Mouse (Mus musculus) midbrain, embryonic 11.5 days (tissue): ENCODE results near the gene Zfp867. TPM values are rescaled to one million over a fixed set of nuclear protein-coding genes. Genes with fewer than 3 reads are reported as not detected.

Source experiments
- ATAC-seq: fragments of 200-750 bp; cut with Nextera tagmentation; 2 replicates; pipeline ENCODE4 v1.8.0; 2017; ENCODE audit warnings: moderate TSS enrichment, moderate library complexity; ENCODE audit not compliant: low FRiP score
- DNase-seq: peaks from one replicate; pipeline ENCODE4 v3.0.0; 2015; ENCODE audit warnings: low spot score; ENCODE audit errors: missing footprints
- H3K27ac ChIP-seq: fragments of 300-500 bp; sonication (generic); 2 replicates; pipeline ENCODE4 v1.5.1; 2014; ENCODE audit warnings: low read depth, low read length
- H3K27me3 ChIP-seq: fragments of 300-500 bp; sonication (generic); 2 replicates; pipeline ENCODE4 v1.6.1; 2014; ENCODE audit warnings: mild to moderate bottlenecking, low read length, moderate library complexity, mixed read lengths; ENCODE audit not compliant: control insufficient read depth, insufficient read depth
- H3K36me3 ChIP-seq: fragments of 300-500 bp; sonication (generic); 2 replicates; pipeline ENCODE4 v1.6.1; 2014; ENCODE audit warnings: mild to moderate bottlenecking, low read length, moderate library complexity, mixed read lengths; ENCODE audit not compliant: control insufficient read depth, insufficient read depth
- H3K4me1 ChIP-seq: fragments of 300-500 bp; sonication (generic); 2 replicates; pipeline ENCODE4 v1.6.1; 2014; ENCODE audit warnings: low read length; ENCODE audit not compliant: control insufficient read depth, insufficient read depth
- H3K4me2 ChIP-seq: fragments of 300-500 bp; sonication (generic); 2 replicates; pipeline ENCODE4 v1.6.1; 2014; ENCODE audit warnings: mild to moderate bottlenecking, moderate library complexity
- H3K4me3 ChIP-seq: fragments of 300-500 bp; sonication (generic); 2 replicates; pipeline ENCODE4 v1.5.1; 2014; ENCODE audit warnings: low read depth, low read length
- H3K9ac ChIP-seq: fragments of 300-500 bp; sonication (generic); 2 replicates; pipeline ENCODE4 v1.6.1; 2014; ENCODE audit warnings: low read length
- H3K9me3 ChIP-seq: fragments of 300-500 bp; sonication (generic); 2 replicates; pipeline ENCODE4 v1.6.1; 2016; ENCODE audit warnings: low read length; ENCODE audit not compliant: control insufficient read depth
- WGBS: fragments of 180-500 bp; shearing (Covaris S2); extraction: QIAGEN DNeasy Blood & Tissue Kit; methylation state at CpG from one replicate; pipeline ENCODE4 v1.1.7; 2014; 5-methylcytosine and 5-hydroxymethylcytosine counted together
- polyA plus RNA-seq: library from polyadenylated mRNA; unstranded; fragments of >200 nt; fragmentation: Nextera tagmentation; extraction: Ambion mirVana; gene quantifications from 2 replicates; pipeline ENCODE4 v1.2.1, GENCODE M21; 2014

Gene Zfp867
- polyA plus RNA-seq, 1 experiment from 2014 or later, result 11.4 TPM

DNA sequence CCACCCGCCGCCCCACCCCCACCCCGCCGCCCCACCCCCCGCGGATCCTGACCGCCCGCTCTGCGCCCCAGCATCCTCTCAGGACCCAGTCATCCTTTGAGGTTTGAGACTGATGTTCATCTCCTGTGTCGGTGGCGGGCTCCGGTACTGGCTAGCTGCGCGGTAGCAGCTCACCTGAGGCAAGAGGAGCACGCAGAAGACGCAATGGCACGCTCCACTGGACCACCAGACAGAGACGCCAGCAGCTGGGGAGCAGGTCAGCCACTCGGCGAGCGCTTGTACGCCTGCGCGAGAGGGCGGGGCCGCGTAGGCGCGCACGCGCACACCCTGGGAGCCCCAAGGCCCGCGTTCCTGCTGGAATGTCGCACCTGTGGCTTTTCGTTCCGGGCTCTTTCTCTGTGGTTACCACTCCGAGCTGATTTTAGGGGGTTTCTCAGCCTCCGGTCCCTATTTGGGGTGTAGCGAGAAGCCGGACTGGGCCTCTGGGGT is 22.5 kb downstream of the Zfp867 start, which contains the start of gene Jmjd4:
Jmjd4 (plus strand) TSS at position 305 of the 489 bp plus-strand sequence.
- Histone ChIP-seq H3K9me3 (no peaks in the 10 kb centered on the region), H3K36me3 (0 out of 2 replicates have a peak, but pooled peaks cover 2% of the 10 kb centered on the region), H3K4me1 (peaks cover 7% of the 10 kb centered on the region), H3K4me2 (peak within 1 kb of the TSS; percentile 96), H3K27me3 (no peaks in the 10 kb centered on the region), H3K27ac (peak within 1 kb of the TSS; percentile 54), H3K9ac (peak within 1 kb of the TSS; percentile 85), H3K4me3 (peak within 1 kb of the TSS; percentile 83)
- ATAC-seq (peak; percentile 95), DNase-seq (peak; percentile 99)
- WGBS, result 0% methylated on average over 36 of the region's 40 CpGs

DNA sequence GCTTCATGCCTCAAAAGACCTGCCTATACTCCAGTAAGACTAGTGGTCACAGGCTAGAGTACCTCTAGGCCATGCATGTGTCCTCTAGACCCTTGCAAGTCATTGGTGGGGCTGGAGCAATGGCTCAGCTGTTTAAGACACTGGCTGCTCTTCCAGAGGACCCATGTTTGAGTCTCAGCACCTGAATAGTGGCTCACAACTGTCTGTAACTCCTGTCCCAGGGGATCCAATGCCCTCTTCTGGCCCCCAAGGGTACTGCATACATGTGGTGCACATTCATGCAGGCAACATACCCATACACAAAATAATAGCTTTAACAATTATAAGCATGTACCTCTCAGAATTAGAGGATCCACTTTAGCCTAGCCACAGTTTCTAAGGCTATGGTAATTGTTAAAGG is 29.2 kb downstream of the Zfp867 start:
- Histone ChIP-seq H3K9me3 (no peaks in the 10 kb centered on the region), H3K4me2 (no peak overlapping the region), H3K27ac (no peak overlapping the region), H3K27me3 (no peaks in the 10 kb centered on the region), H3K9ac (no peak overlapping the region), H3K4me1 (no peaks in the 10 kb centered on the region), H3K4me3 (no peak overlapping the region), H3K36me3 (peaks cover 2% of the 10 kb centered on the region; the same call in 1 of the 2 replicates)
- DNase-seq (no peak), ATAC-seq (no peak)

GRCm38 (mm10) chr11:59437954-59438353 is 34.3 kb downstream of the Zfp867 start:
- Histone ChIP-seq H3K27ac (no peak overlapping the region), H3K9me3 (no peaks in the 10 kb centered on the region), H3K4me3 (no peak overlapping the region), H3K27me3 (no peaks in the 10 kb centered on the region), H3K4me1 (no peaks in the 10 kb centered on the region), H3K36me3 (peaks cover 5% of the 10 kb centered on the region; the same call in 1 of the 2 replicates), H3K4me2 (no peak overlapping the region), H3K9ac (no peak overlapping the region)
- no peak for ATAC-seq
- WGBS, result 93% methylated on average over 12 of the region's 12 CpGs
- DNase-seq, result no peak

DNA sequence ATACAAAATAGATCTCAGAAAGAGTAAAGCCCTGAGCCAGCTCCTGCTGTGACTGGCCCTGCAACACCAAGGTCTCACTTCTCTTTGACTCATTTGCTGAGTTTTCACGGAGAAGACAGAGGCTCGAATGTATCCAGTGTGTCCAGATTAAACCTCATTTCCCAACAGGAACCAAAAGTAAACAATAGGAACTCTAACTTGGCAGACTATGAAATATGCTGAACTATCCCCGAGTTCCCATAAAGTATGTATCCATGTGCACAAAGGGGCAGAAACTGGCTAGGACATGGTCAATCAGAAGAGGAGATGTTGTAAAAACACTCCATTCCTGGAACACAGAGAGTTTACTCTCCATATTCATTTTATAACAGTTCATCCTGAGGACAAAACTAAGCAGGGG is 40.0 kb downstream of the Zfp867 start:
- Histone ChIP-seq H3K4me3 (no peak overlapping the region), H3K9ac (no peak overlapping the region), H3K4me2 (no peak overlapping the region), H3K9me3 (no peaks in the 10 kb centered on the region), H3K27me3 (no peaks in the 10 kb centered on the region), H3K27ac (no peak overlapping the region), H3K36me3 (peaks cover 3% of the 10 kb centered on the region; the same call in 1 of the 2 replicates), H3K4me1 (no peaks in the 10 kb centered on the region)
- DNase-seq (no peak), ATAC-seq (no peak)
- WGBS, result 80% methylated on average over 3 of the region's 3 CpGs

DNA sequence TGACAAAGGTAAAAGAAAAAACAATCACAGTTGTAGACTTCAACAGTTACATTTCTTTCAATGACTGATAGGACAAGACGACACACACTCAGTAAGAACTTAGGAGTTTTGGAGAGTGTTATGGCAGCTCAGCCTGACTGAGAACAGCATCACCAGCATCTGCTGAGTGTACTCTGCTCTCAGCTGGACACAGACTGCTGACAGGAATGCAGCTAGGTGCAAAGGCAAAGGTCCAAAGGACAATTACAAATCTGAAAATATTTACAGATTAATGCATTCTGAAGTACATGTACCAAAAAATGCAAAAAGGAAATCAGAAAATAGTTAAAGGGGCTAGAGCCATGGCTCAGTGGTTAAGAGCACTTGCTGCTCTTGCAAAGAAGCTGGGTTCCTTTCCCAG is 42.3 kb downstream of the Zfp867 start:
- Histone ChIP-seq H3K4me3 (no peak overlapping the region), H3K9ac (no peak overlapping the region), H3K27me3 (no peaks in the 10 kb centered on the region), H3K27ac (no peak overlapping the region), H3K9me3 (no peaks in the 10 kb centered on the region), H3K4me1 (no peaks in the 10 kb centered on the region), H3K4me2 (no peak overlapping the region), H3K36me3 (peaks cover 6% of the 10 kb centered on the region)
- DNase-seq (no peak), ATAC-seq (no peak)
- WGBS, result 91% methylated on average over 1 of the region's 1 CpGs

- no peak overlapping the region for H3K4me2 ChIP-seq
- no peaks in the 10 kb centered on the region for H3K27me3 ChIP-seq
- H3K36me3 ChIP-seq, result peaks cover 6% of the 10 kb centered on the region
- WGBS, result 91% methylated on average over 9 of the region's 9 CpGs
- H3K9me3 ChIP-seq, result no peaks in the 10 kb centered on the region
- H3K4me3 ChIP-seq, result no peak overlapping the region
- no peak overlapping the region for H3K27ac ChIP-seq
- no peak overlapping the region for H3K9ac ChIP-seq
- no peaks in the 10 kb centered on the region for H3K4me1 ChIP-seq
- DNase-seq (no peak), ATAC-seq (no peak)
Observed at GRCm38 (mm10) chr11:59428057-59428660, 44.1 kb downstream of the Zfp867 start.

DNA sequence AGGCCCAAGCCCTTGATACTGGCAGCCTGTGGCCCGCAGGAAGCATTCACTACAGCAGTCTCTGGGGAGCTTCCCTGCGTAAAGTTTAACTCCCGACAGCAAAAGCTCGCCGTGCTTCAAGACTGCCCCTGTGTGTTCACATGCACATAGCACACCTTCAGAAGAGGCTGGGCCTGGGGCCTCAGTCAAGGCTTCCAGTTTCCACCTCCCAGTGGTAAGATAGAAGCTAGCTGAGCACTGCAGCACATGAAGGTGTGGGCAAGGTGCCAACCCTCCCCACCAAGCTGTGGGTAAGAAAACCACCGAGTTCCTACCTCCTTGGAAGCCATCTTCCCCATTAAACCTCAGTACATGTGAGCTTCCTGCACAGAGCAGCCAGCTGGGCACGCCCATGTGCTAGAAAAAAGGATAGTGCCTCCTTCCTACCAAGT is 46.6 kb downstream of the Zfp867 start:
- no peak overlapping the region for H3K27ac ChIP-seq
- H3K9me3 ChIP-seq, result no peaks in the 10 kb centered on the region
- ATAC-seq, result no peak
- H3K4me3 ChIP-seq, result no peak overlapping the region
- 81% methylated on average over 7 of the region's 7 CpGs for WGBS
- H3K9ac ChIP-seq, result no peak overlapping the region
- no peak overlapping the region for H3K4me2 ChIP-seq
- no peaks in the 10 kb centered on the region for H3K27me3 ChIP-seq
- H3K36me3 ChIP-seq, result peaks cover 9% of the 10 kb centered on the region
- DNase-seq, result no peak
- H3K4me1 ChIP-seq, result no peaks in the 10 kb centered on the region

- WGBS, result 82% methylated on average over 5 of the region's 5 CpGs
Observed at GRCm38 (mm10) chr11:59423010-59423588, 49.2 kb downstream of the Zfp867 start.

DNA sequence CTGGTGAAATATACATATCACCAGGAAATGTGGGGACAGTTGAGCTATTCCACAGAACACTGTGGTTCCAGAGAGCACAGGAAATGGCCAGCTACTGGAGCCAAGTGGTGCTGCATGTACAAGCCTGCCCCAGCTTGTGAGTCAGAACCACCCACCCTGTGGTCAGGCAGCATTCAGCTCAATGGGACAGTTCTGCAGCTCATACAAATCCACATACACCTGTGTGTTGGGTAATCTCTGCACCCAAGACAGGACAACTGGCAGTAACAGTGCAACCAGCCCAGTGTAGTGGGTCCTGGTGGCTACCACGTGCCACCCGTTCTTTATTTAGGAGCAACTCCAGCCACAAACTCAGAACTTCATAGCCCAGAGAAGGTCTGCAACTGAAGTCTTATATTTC is 50.3 kb downstream of the Zfp867 start:
- Histone ChIP-seq H3K4me1 (no peaks in the 10 kb centered on the region), H3K27me3 (no peaks in the 10 kb centered on the region), H3K27ac (no peak overlapping the region), H3K9me3 (no peaks in the 10 kb centered on the region), H3K36me3 (peaks cover 4% of the 10 kb centered on the region), H3K4me2 (no peak overlapping the region), H3K9ac (no peak overlapping the region), H3K4me3 (no peak overlapping the region)
- ATAC-seq, result no peak
- no peak for DNase-seq
- WGBS, result 94% methylated on average over 2 of the region's 2 CpGs

More at GRCm38 (mm10) chr11:59423010-59423588, 49.2 kb downstream of the Zfp867 start:
- ATAC-seq (no peak), DNase-seq (no peak)
- Histone ChIP-seq H3K9me3 (no peaks in the 10 kb centered on the region), H3K36me3 (peaks cover 9% of the 10 kb centered on the region), H3K4me1 (no peaks in the 10 kb centered on the region), H3K27ac (no peak overlapping the region), H3K9ac (no peak overlapping the region), H3K4me3 (no peak overlapping the region), H3K4me2 (no peak overlapping the region), H3K27me3 (no peaks in the 10 kb centered on the region)
